Mouse (Mus musculus) megakaryocyte progenitor cell, adult 5-6 weeks (primary cell): ENCODE measurements around the gene Rasgrp1. TPM values are rescaled to one million over a fixed set of nuclear protein-coding genes. Genes with fewer than 3 reads are reported as not detected.
A peak's percentile ranks its signal among the peaks of the same experiment; 100 is the strongest.

Source experiments
- ATAC-seq: replicated peaks from 2 replicates; pipeline ENCODE4 v1.8.0; 2016; ENCODE audit warnings: mild to moderate bottlenecking, moderate TSS enrichment, inconsistent platforms; ENCODE audit not compliant: poor library complexity
- total RNA-seq, 2 experiments: library from RNA; stranded (forward) in 1 of 2; stranded (reverse) in 1 of 2; fragments of 157-497, 149-512 nt in 1 of 2; fragments of 200-1000 nt in 1 of 2; gene quantifications; 2 replicates each; pipeline versions ENCODE4 v1.2.3 to v1.2.4; 2015 to 2017

Gene Rasgrp1
- total RNA-seq, 2 experiments from 2014 or later: not detected

GRCm38 (mm10) chr2:117255415-117255814 lies 87.4 kb downstream of the Rasgrp1 start:
- no peak for ATAC-seq

GRCm38 (mm10) chr2:117250001-117250510 lies 92.7 kb downstream of the Rasgrp1 start:
- ATAC-seq: peak; percentile 29

- peak; percentile 94 for ATAC-seq
Measured at GRCm38 (mm10) chr2:117249255-117250000, 93.4 kb downstream of the Rasgrp1 start, which contains the start of gene Fam98b. Gene Fam98b, plus strand, starts transcription at chr2:117249739.

- ATAC-seq: 0 out of 2 replicates have a peak, but pooled peaks have one; percentile 26
Measured at GRCm38 (mm10) chr2:117241953-117242352, 100.8 kb downstream of the Rasgrp1 start.

GRCm38 (mm10) chr2:117231257-117231656 lies 111.5 kb downstream of the Rasgrp1 start:
- ATAC-seq: peak; percentile 98

GRCm38 (mm10) chr2:117230261-117230660 lies 112.5 kb downstream of the Rasgrp1 start:
- ATAC-seq: no peak

Other genes with a start within 250 kb of the Rasgrp1 start
- gene Spred1, start 221.6 kb downstream of the Rasgrp1 start, total RNA-seq (2015): 18.0 and 21.3 TPM in 2 replicates
- gene Spred1, start 221.6 kb downstream of the Rasgrp1 start, total RNA-seq (2017): 16.9 and 23.3 TPM in 2 replicates
- gene Fam98b, start 93.3 kb downstream of the Rasgrp1 start, total RNA-seq (2015): 40.8 and 43.5 TPM in 2 replicates
- 15.8 and 19.1 TPM in 2 replicates for gene Fam98b, start 93.3 kb downstream of the Rasgrp1 start, total RNA-seq (2017)